Mouse (Mus musculus) activated CD4-positive, CD25-positive, alpha-beta regulatory T cell, adult 4 months (primary cell): Measurements from ENCODE around the gene Thumpd2. TPM values are rescaled to one million over a fixed set of nuclear protein-coding genes. Genes with fewer than 3 reads are reported as not detected.

Experiments
- polyA plus RNA-seq, 2 experiments: library from polyadenylated mRNA; unstranded; fragments of 100-300 nt; shearing (Covaris generic); gene quantifications; one replicate each; pipeline ENCODE4 v1.2.1; 2017

Thumpd2 gene
- polyA plus RNA-seq, 2 experiments from 2014 or later: 10.2 to 14.8 TPM

Other genes with a start within 250 kb of the Thumpd2 start
- gene Tmem178, start 120.5 kb downstream of the Thumpd2 start, polyA plus RNA-seq: not detected